Mouse (Mus musculus) urinary bladder, postnatal 25 days (tissue): ENCODE data around the gene Bcat2.

Experiments
- DNase-seq: peaks from one replicate; pipeline ENCODE4 v3.0.0; 2022; ENCODE audit warnings: low spot score

Bcat2 gene

GRCm38 (mm10) chr7:45587631-45588592 is 18.0 kb downstream of the Bcat2 start:
- DNase-seq = no peak

GRCm38 (mm10) chr7:45589173-45589572 is 19.2 kb downstream of the Bcat2 start:
- DNase-seq = peak; percentile 86

- DNase-seq = no peak
Observed at GRCm38 (mm10) chr7:45589898-45590297, 19.9 kb downstream of the Bcat2 start.

- DNase-seq = no peak
Observed at GRCm38 (mm10) chr7:45590874-45591273, 20.9 kb downstream of the Bcat2 start.

- no peak for DNase-seq
Observed at GRCm38 (mm10) chr7:45591880-45592279, 21.9 kb downstream of the Bcat2 start.

- DNase-seq = peak; percentile 69
Observed at GRCm38 (mm10) chr7:45593118-45593815, 23.3 kb downstream of the Bcat2 start.

GRCm38 (mm10) chr7:45595176-45595575 is 25.2 kb downstream of the Bcat2 start:
- no peak for DNase-seq

GRCm38 (mm10) chr7:45596107-45596506 is 26.2 kb downstream of the Bcat2 start:
- no peak for DNase-seq

GRCm38 (mm10) chr7:45597013-45597412 is 27.1 kb downstream of the Bcat2 start:
- no peak for DNase-seq

- no peak for DNase-seq
Observed at GRCm38 (mm10) chr7:45597527-45597926, 27.6 kb downstream of the Bcat2 start.

- no peak for DNase-seq
Observed at GRCm38 (mm10) chr7:45598960-45599879, 29.3 kb downstream of the Bcat2 start.

- DNase-seq = no peak
Observed at GRCm38 (mm10) chr7:45605704-45606289, 35.8 kb downstream of the Bcat2 start.

GRCm38 (mm10) chr7:45609511-45609910 is 39.6 kb downstream of the Bcat2 start:
- no peak for DNase-seq

- DNase-seq = no peak
Observed at GRCm38 (mm10) chr7:45616277-45616676, 46.3 kb downstream of the Bcat2 start.

GRCm38 (mm10) chr7:45617042-45617695 is 47.2 kb downstream of the Bcat2 start, which contains the start of gene Fut1:
Fut1 (plus strand) TSS chr7:45617289.
- DNase-seq = no peak

GRCm38 (mm10) chr7:45618316-45618715 is 48.4 kb downstream of the Bcat2 start:
- DNase-seq = no peak

GRCm38 (mm10) chr7:45619592-45619991 is 49.6 kb downstream of the Bcat2 start:
- DNase-seq = no peak

- DNase-seq = no peak
Observed at GRCm38 (mm10) chr7:45621443-45621842, 51.5 kb downstream of the Bcat2 start, which contains the start of gene Izumo1. Izumo1 (plus strand) TSS chr7:45621811.

GRCm38 (mm10) chr7:45623507-45623906 is 53.6 kb downstream of the Bcat2 start:
- no peak for DNase-seq

- no peak for DNase-seq
Observed at GRCm38 (mm10) chr7:45624718-45625117, 54.8 kb downstream of the Bcat2 start.

GRCm38 (mm10) chr7:45625481-45625880 is 55.5 kb downstream of the Bcat2 start:
- DNase-seq = no peak
